Mouse (Mus musculus) intestine, embryonic 16.5 days (tissue): ENCODE data around the gene Cldn10. TPM values are rescaled to one million over a fixed set of nuclear protein-coding genes. Genes with fewer than 3 reads are reported as not detected.

Source experiments
- polyA plus RNA-seq: library from polyadenylated mRNA; unstranded; fragments of >200 nt; fragmentation: Nextera tagmentation; extraction: Ambion mirVana; gene quantifications from 2 replicates; pipeline ENCODE4 v1.2.1, GENCODE M21; 2015

Gene Cldn10
- polyA plus RNA-seq, 1 experiment from 2014 or later: 21.1 TPM

Other genes starting within 250 kb of the Cldn10 start
- gene Abcc4, start 81.7 kb upstream of the Cldn10 start, polyA plus RNA-seq: 1.8 and 2.0 TPM in 2 replicates
- gene Dzip1, start 137.6 kb downstream of the Cldn10 start, polyA plus RNA-seq: 5.9 and 6.8 TPM in 2 replicates
- 47.0 and 51.6 TPM in 2 replicates for gene Dnajc3, start 150.1 kb downstream of the Cldn10 start, polyA plus RNA-seq